Mouse (Mus musculus) lung, postnatal 10 days (tissue): ENCODE data around the gene Rasl11b.
A peak's percentile ranks its signal among the peaks of the same experiment; 100 is the strongest.

Source experiments
- DNase-seq: peaks from one replicate; pipeline ENCODE4 v3.0.0; 2021

Rasl11b gene

GRCm38 (mm10) chr5:74211346-74211745 lies 16.3 kb downstream of the Rasl11b start:
- DNase-seq: no peak

- DNase-seq: no peak
These were observed 19.5 kb downstream of the Rasl11b start for GRCm38 (mm10) chr5:74214501-74215110.

- no peak for DNase-seq
These were observed 20.0 kb downstream of the Rasl11b start for GRCm38 (mm10) chr5:74215125-74215524.

GRCm38 (mm10) chr5:74218524-74218923 lies 23.4 kb downstream of the Rasl11b start:
- no peak for DNase-seq

- DNase-seq: no peak
These were observed 27.5 kb downstream of the Rasl11b start for GRCm38 (mm10) chr5:74222626-74223025.

GRCm38 (mm10) chr5:74224480-74224879 lies 29.4 kb downstream of the Rasl11b start:
- DNase-seq: no peak

- no peak for DNase-seq
These were observed 31.1 kb downstream of the Rasl11b start for GRCm38 (mm10) chr5:74226183-74226582.

- DNase-seq: no peak
These were observed 32.3 kb downstream of the Rasl11b start for GRCm38 (mm10) chr5:74227352-74227751.

- peak; percentile 49 for DNase-seq
These were observed 33.9 kb downstream of the Rasl11b start for GRCm38 (mm10) chr5:74228938-74229337.

GRCm38 (mm10) chr5:74229775-74230413 lies 34.8 kb downstream of the Rasl11b start:
- no peak for DNase-seq

- no peak for DNase-seq
These were observed 35.4 kb downstream of the Rasl11b start for GRCm38 (mm10) chr5:74230525-74230924.

- no peak for DNase-seq
These were observed 38.7 kb downstream of the Rasl11b start for GRCm38 (mm10) chr5:74233808-74234207.

- DNase-seq: no peak
These were observed 44.3 kb downstream of the Rasl11b start for GRCm38 (mm10) chr5:74239369-74239768.

GRCm38 (mm10) chr5:74240298-74240697 lies 45.2 kb downstream of the Rasl11b start:
- DNase-seq: no peak

GRCm38 (mm10) chr5:74240926-74241680 lies 46.0 kb downstream of the Rasl11b start:
- DNase-seq: peak; percentile 30

GRCm38 (mm10) chr5:74242654-74243053 lies 47.6 kb downstream of the Rasl11b start:
- DNase-seq: no peak

GRCm38 (mm10) chr5:74244406-74245019 lies 49.4 kb downstream of the Rasl11b start:
- no peak for DNase-seq

- no peak for DNase-seq
These were observed 50.6 kb downstream of the Rasl11b start for GRCm38 (mm10) chr5:74245641-74246145.

GRCm38 (mm10) chr5:74246453-74246852 lies 51.4 kb downstream of the Rasl11b start:
- DNase-seq: no peak

GRCm38 (mm10) chr5:74246971-74247370 lies 51.9 kb downstream of the Rasl11b start:
- DNase-seq: no peak
